Mouse (Mus musculus) cerebral cortex, adult 2 months (tissue): ENCODE measurements around the gene Gtpbp3.

Experiments
- WGBS: fragments of 180-500 bp; shearing (Covaris S2); methylation state at CpG from one replicate; pipeline ENCODE4 v1.1.7; 2018; 5-methylcytosine and 5-hydroxymethylcytosine counted together

The Gtpbp3 gene

GRCm38 (mm10) chr8:71530735-71531467 lies 43.0 kb downstream of the Gtpbp3 start:
- WGBS = 80% methylated on average over 9 of the region's 12 CpGs

GRCm38 (mm10) chr8:71534263-71534810 lies 46.4 kb downstream of the Gtpbp3 start:
- 62% methylated on average over 3 of the region's 3 CpGs for WGBS

DNA sequence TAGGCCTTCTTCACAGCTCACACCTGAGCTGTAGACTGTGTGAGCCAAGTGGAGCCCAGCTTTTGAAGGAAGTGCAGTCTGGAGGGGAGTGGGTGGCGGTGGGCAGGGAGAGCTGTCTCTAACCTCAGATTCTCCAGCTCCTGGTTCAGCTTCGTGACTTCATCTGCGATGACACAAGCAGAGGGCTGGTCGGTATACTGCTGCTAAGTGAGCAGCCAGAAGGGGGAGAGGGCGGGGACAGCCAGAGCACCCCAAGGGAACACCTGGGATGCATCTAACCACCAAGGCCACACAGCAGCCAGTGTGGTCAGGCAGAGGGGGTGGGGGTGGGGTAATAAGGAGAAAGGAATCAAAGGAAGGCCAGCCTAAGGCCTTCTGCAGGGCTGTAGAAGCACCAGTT lies 47.8 kb downstream of the Gtpbp3 start:
- 75% methylated on average over 5 of the region's 5 CpGs for WGBS

- WGBS = 9% methylated on average over 37 of the region's 37 CpGs
These were observed 49.3 kb downstream of the Gtpbp3 start, which contains the start of gene Bst2 for GRCm38 (mm10) chr8:71537028-71537867. Bst2 (minus strand) TSS chr8:71537456.

DNA sequence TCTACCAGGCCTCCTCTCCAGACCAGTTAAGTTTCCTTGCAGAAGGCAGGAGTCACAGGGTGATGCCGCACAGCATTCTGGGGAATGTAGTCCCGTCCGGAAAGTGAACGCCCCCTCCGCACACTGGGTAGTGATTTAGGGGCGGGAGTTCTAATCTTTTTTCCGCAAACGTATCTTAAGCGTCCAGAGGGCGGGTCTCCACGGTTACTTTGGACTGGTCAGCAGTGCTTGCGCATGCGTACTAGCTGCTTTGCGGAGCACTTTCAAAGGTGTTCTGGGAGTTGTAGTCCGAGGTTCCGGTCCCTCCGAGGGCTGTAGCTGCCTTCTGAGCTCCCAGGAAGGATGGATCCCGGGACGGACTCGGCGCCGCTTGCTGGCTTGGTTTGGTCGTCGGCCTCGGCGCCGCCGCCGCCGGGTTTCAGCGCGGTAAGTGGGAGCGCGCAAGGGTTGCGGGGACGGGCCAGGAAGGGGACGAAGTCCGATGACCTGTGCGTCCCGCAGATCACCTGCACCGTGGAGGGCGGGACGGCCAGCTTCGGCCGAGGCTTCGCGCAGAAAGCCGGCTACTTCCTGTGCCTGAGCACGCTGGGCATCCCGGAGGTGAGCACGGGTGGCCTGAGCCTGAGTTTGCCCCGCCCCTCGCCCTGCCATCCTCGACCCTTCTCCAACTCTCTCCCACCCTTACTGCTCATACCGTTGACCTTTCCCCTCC lies 54.9 kb downstream of the Gtpbp3 start, which contains the start of gene Mvb12a:
TSS of gene Mvb12a (plus strand) at position 291 of the 712 bp plus-strand sequence.
- WGBS = under 1% methylated on average over 55 of the region's 55 CpGs

- WGBS = 89% methylated on average over 9 of the region's 9 CpGs
These were observed 55.9 kb downstream of the Gtpbp3 start for GRCm38 (mm10) chr8:71543755-71544154.

DNA sequence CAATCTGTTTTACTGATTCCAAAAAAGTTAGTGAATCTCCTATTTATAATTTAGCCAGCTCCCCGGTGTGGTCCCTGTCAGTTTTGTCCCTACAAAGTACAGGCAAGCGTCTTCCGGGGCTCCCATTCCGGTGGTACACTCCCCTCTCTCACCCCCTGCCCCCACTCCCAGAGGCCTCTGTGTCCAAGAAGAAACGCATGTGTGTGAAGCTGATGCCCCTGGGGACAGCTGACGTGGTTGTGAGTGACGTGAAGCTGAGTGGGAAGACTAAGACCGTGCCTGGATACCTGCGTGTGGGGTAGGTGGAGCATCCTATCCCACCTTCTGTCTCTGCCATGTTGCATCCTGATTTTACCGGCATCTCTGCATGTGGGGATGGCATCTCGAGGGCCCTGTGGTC lies 57.1 kb downstream of the Gtpbp3 start:
- 91% methylated on average over 11 of the region's 11 CpGs for WGBS

- WGBS = 91% methylated on average over 7 of the region's 7 CpGs
These were observed 59.7 kb downstream of the Gtpbp3 start for GRCm38 (mm10) chr8:71547590-71547989.
